Mouse (Mus musculus) spleen, embryonic (tissue): ENCODE results near the gene Slc7a6os.

ENCODE experiments used
- CTCF ChIA-PET: fragments of 350-600 bp; sonication (Branson Sonifier 250); formaldehyde crosslinking; loops from one replicate; lab custom pipeline; 2022; lab: Charles Lee

Slc7a6os gene

DNA sequence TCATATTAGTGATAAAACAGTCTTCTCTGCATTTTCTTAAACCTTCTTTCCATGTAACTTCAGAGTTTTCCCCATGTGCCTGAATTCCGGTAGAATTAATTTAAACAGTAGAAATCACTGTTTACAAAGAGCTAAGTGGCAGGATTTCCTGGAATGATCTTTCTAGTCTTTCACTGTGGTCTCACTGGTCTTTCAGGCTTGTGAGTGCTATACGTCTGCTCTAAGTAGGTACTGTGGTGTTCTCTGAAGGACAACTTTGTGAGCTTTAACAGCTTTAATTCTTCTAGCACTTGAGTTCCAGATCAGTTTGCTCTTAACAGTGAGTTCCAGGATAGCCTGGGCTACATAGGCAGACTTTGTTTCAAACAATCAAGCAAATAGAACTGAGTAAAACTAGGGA lies 32.3 kb downstream of the Slc7a6os start:
- CTCF ChIA-PET = interaction anchor here (0.6 kb wide), 1 partner anchor 248 kb away, joined by 3 read pairs; no protein-coding TSS in a partner anchor

DNA sequence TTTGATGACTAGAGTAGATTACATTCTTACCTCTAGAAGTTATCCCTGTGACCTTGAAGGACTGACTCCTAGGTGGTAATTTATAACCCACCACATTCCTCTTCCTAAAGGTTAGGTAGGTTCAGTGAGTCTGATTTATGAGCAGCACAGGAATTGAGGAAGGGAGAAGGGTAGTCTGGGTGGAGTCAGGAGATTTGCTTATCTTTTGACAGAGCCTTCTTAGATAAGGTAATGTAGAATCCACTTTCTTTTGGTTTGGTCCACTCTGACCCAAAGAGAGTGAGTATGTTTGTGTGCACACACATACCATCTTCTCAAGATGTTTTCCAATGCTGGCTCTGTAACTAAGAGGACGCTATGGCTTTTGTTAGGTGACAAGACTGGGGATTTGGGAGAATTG lies 33.1 kb downstream of the Slc7a6os start:
- CTCF ChIA-PET = no interaction called here

DNA sequence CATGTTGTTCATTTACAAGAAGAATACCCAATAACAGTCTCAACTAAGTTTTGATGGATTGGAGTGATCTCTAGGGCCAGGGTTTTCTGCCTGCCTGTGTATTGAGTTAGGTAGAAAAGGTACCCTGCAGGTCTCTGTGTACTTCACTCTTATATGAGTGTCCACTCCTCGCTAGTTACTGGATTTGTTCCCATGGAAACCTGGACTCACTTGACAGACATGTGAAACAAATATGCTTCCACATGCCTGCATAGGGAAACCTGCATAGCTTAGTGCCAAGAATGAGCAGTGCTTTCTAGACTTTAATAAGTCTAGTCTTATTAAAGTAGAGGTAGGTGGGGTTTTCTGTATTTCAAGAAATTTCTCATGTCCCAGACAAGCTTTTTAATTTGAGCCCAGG lies 33.8 kb downstream of the Slc7a6os start:
- CTCF ChIA-PET = no interaction called here

DNA sequence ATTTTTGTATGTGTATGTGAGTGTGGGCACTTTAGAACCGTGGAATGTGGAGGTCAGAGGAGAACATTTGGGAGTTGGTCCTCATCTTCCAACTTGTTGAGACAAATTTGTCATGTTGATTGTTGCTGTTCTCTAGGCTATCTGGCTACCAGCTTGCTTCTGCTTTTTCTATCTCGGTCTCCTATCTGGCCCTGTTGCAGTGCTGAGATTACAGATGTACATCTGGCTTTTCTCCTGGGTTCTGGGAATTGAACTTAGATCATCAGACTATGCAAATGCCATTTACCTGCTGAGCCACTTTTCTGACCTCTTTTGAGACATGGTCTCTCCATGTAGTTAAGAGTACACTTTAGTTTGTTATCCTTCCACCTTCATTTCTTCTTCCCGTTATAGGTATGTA lies 37.2 kb downstream of the Slc7a6os start:
- CTCF ChIA-PET = interaction anchor here (0.6 to 1.1 kb wide), 3 partner anchors 29 to 268 kb away, joined by 3 to 13 read pairs (median 7); no protein-coding TSS in a partner anchor

DNA sequence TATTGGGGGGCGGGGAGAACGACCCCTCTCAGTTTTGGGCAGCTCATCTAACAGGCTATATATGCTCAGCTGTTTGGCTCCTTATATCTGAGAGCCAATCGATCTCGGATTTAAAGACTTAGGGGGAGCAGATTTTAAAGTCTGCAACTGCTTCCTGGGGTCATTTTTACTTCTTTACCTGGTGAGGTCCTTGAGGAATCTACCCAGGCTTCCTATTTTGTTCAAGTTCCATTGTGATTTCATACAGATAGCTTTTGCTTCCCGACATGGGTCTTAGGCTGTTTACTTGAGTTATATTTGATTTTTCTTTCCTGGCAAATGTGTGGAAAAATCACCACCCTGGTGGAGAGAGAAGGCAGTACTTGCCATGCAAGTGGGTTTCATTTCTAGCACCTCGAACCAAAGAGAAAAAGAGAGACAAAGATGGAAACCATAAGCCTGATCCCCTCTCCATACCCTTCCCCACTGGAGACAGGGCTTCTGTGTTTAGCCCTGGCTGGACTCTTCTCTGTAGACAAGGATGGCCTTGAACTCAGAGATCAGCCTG lies 40.7 kb downstream of the Slc7a6os start:
- CTCF ChIA-PET = interaction anchor here (0.6 to 0.7 kb wide), 2 partner anchors 19 to 561 kb away, joined by 3 to 10 read pairs; no protein-coding TSS in a partner anchor

DNA sequence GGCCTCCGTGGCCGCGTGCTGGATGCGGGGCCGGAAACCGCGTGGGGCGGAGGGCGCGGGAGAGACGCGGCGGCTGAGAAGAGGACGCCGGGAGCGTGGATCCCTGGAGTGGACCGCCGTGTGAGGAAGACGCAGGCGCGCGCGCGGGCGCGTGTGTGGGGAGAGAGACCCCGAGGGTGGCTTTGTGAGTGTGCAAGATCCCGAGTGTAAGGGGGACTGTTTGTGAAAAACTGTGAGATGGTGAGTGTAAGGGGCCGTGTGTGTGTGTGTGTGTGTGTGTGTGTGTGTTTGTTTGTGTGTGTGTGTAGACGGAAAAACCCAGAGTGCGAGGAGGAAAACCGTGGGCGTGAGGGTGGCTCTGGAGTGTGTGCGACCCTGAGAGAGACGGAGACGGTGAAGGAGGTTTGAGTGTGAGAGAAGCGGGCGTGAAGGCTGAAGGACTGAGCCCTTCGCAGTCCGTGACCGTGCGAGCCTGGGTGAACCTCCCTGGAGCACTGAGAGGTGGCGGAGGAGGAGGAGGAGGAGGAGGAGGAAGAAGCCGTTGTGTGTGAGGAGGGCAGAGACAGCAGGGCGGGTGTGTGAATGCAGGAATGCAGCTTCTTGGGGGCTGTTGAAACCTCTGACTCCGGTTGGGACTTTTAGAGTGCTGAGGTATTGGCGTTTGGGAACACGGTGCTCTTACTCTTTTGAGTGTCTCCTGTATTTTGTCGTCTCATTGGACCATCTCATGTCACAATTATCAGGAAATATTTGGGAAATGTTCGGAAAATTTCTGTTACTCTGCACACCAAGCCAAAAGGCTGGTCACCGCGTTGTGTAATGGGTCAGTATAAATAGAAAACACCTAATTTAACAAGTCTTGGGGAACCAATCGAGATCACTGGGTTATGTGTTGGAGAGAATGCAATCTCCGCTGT lies 41.5 kb downstream of the Slc7a6os start:
- CTCF ChIA-PET = no interaction called here

GRCm38 (mm10) chr8:106168356-106169016 lies 42.2 kb downstream of the Slc7a6os start, which contains the start of gene Slc7a6:
Slc7a6 (plus strand) TSS chr8:106168857.
- CTCF ChIA-PET = no interaction called here

DNA sequence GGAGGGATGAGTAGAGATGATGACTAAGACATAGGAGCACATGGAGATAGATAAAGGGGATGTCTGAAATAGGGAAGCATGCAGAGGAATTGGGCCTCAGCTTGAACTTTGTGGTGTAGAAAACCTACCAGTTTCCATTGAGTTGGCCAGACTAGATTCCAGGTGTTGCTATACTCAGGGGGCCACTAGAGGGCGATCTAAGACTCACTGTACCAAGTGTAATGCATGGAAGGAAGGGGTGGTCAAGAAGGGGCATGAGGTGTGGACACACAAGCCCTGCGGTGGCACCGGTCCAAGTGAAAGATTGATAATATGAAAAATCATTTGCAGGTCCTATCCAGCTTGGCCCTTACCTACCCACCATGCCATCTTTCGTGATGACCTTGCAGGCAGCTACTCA lies 45.3 kb downstream of the Slc7a6os start:
- CTCF ChIA-PET = interaction anchor here (1.0 kb wide), 1 partner anchor 24 kb away, joined by 3 read pairs; no protein-coding TSS in a partner anchor

DNA sequence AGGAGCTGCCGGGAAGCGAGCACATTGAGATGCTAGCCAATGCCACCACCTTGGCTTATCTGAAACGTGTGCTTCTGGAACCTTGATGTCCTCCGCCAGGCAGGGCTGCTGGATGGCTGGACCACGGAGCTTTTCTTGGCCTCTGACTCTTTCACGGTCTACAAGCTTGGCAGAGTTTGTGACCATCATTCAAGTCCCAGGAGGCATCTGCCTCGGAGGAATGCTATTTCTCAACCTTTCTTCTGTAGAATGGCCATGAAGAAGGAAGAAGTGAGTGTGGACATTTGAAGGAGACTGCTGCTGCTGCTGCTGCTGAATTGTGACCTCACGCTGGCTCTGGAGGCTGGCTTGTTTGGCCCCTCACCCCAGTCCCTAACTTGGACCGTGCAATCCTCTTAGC lies 47.5 kb downstream of the Slc7a6os start:
- CTCF ChIA-PET = interaction anchor here (0.5 to 1.0 kb wide), 2 partner anchors 32 to 203 kb away, joined by 3 to 8 read pairs; no protein-coding TSS in a partner anchor

- CTCF ChIA-PET = interaction anchor here (0.8 kb wide), 1 partner anchor 9 kb away, joined by 3 read pairs; no protein-coding TSS in a partner anchor
Observed at GRCm38 (mm10) chr8:106159876-106160275, 50.9 kb downstream of the Slc7a6os start.

DNA sequence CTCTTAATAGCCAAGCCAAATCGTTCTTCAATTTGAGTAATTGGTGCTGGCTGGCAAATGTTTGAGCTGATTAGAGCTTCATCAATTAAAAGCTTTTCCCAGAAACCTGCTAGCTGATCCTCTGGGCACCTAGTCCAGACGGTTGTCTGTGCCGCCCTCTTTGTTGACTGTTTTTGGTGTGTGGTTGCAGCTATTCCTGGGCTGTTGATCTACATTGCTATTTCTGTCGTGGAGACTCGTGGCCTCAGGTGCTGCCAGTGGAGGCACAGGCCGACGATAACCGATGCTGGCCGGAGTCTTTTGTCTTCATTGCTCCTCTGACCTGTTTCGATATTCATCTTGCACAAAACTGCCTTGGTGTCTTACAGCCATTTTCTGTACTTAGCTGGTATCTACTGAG lies 52.4 kb downstream of the Slc7a6os start:
- CTCF ChIA-PET = no interaction called here

- CTCF ChIA-PET = no interaction called here
Observed at GRCm38 (mm10) chr8:106157419-106157818, 53.3 kb downstream of the Slc7a6os start.

- CTCF ChIA-PET = no interaction called here
Observed at GRCm38 (mm10) chr8:106152876-106153275, 57.9 kb downstream of the Slc7a6os start.

DNA sequence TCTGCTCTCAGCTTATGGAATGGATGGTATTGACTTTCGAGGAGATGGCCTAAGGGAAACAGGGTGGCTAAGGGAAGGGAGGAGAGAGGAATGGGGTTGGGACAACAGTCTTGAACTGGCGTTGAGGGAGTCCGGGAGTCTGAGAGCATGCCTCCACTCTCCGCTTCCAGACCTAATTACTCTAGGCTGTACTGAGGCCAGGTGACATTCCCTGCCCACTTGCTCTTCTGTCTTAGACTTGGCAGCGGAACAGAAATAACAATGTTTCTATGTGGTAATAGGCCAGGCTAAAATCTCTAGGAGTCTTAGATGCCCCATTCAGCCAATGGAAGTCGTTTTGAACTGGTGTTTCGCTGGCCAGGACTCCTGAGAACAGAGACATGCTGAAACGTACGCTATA lies 59.7 kb downstream of the Slc7a6os start:
- CTCF ChIA-PET = interaction anchor here (0.6 kb wide), 1 partner anchor 9 kb away, joined by 3 read pairs; no protein-coding TSS in a partner anchor
